Mouse (Mus musculus) heart, embryonic 15.5 days (tissue): ENCODE results near the gene Nr2c1. TPM values are rescaled to one million over a fixed set of nuclear protein-coding genes. Genes with fewer than 3 reads are reported as not detected.

ENCODE experiments used
- ATAC-seq: fragments of 200-750 bp; cut with Nextera tagmentation; replicated peaks from 2 replicates; pipeline ENCODE4 v1.8.0; 2017; ENCODE audit warnings: low read depth, moderate TSS enrichment; ENCODE audit not compliant: insufficient number of reproducible peaks, insufficient read depth, low FRiP score
- H3K27ac ChIP-seq: fragments of 300-500 bp; sonication (generic); 2 replicates; pipeline ENCODE4 v1.5.1; 2015; ENCODE audit warnings: mild to moderate bottlenecking, inconsistent platforms
- H3K27me3 ChIP-seq: fragments of 300-500 bp; sonication (generic); 2 replicates; pipeline ENCODE4 v1.6.1; 2015; ENCODE audit warnings: inconsistent platforms
- H3K36me3 ChIP-seq: fragments of 300-500 bp; sonication (generic); 2 replicates; pipeline ENCODE4 v1.6.1; 2015; ENCODE audit warnings: mild to moderate bottlenecking, inconsistent platforms
- H3K4me1 ChIP-seq: fragments of 300-500 bp; sonication (generic); replicated peaks from 2 replicates; pipeline ENCODE4 v1.6.1; 2015; ENCODE audit warnings: inconsistent platforms
- H3K4me2 ChIP-seq: fragments of 300-500 bp; sonication (generic); 2 replicates; pipeline ENCODE4 v1.6.1; 2015; ENCODE audit warnings: inconsistent platforms, mild to moderate bottlenecking, moderate library complexity
- H3K4me3 ChIP-seq: fragments of 300-500 bp; sonication (generic); 2 replicates; pipeline ENCODE4 v1.5.1; 2015; ENCODE audit warnings: mild to moderate bottlenecking, inconsistent platforms
- H3K9ac ChIP-seq: fragments of 300-500 bp; sonication (generic); 2 replicates; pipeline ENCODE4 v1.6.1; 2015; ENCODE audit warnings: mild to moderate bottlenecking, inconsistent platforms
- H3K9me3 ChIP-seq: fragments of 300-500 bp; sonication (generic); replicated peaks from 2 replicates; pipeline ENCODE4 v1.6.1; 2016; ENCODE audit warnings: inconsistent platforms
- WGBS: fragments of 180-500 bp; shearing (Covaris S2); methylation state at CpG from one replicate; pipeline ENCODE4 v1.1.7; 2015; ENCODE audit warnings: mixed read lengths; 5-methylcytosine and 5-hydroxymethylcytosine counted together
- polyA plus RNA-seq: library from polyadenylated mRNA; unstranded; fragments of >200 nt; fragmentation: Nextera tagmentation; extraction: Ambion mirVana; gene quantifications from 2 replicates; pipeline ENCODE4 v1.2.1, GENCODE M21; 2015

Gene Nr2c1
- polyA plus RNA-seq, 1 experiment from 2014 or later: 4.7 TPM

DNA sequence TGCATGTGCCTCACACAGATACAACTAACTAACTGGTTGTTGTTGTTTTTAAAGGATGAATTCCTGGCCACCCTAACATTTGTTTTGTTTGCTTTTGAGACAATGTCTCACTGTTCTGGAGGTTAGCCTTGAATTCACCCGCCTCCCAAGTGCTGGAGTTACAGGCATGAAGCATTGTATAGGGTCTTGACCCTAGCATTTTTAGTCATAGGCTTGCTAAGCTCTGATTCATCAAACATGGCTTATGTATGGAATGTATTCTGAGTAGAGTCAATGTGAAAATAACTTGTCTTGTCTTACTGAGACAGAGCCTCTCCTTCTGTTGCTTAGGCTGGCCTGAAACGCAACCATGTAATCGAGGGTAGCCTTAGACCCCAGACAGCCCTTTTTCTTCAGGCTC lies 29.9 kb upstream of the Nr2c1 start:
- no peak overlapping the region for H3K4me2 ChIP-seq
- H3K4me3 ChIP-seq: no peak overlapping the region
- H3K36me3 ChIP-seq: no peaks in the 10 kb centered on the region
- H3K9me3 ChIP-seq: no peaks in the 10 kb centered on the region
- 91% methylated on average over 3 of the region's 3 CpGs for WGBS
- H3K4me1 ChIP-seq: peaks cover 17% of the 10 kb centered on the region
- ATAC-seq: no peak
- no peak overlapping the region for H3K27ac ChIP-seq
- no peak overlapping the region for H3K9ac ChIP-seq
- H3K27me3 ChIP-seq: no peaks in the 10 kb centered on the region

- Histone ChIP-seq H3K4me1 (peaks cover 17% of the 10 kb centered on the region), H3K4me2 (no peak overlapping the region), H3K9me3 (no peaks in the 10 kb centered on the region), H3K9ac (no peak overlapping the region), H3K4me3 (no peak overlapping the region), H3K27me3 (no peaks in the 10 kb centered on the region), H3K36me3 (peaks cover 5% of the 10 kb centered on the region), H3K27ac (no peak overlapping the region)
- 75% methylated on average over 7 of the region's 7 CpGs for WGBS
- ATAC-seq: no peak
These were observed 28.8 kb upstream of the Nr2c1 start for GRCm38 (mm10) chr10:94118993-94119392.

DNA sequence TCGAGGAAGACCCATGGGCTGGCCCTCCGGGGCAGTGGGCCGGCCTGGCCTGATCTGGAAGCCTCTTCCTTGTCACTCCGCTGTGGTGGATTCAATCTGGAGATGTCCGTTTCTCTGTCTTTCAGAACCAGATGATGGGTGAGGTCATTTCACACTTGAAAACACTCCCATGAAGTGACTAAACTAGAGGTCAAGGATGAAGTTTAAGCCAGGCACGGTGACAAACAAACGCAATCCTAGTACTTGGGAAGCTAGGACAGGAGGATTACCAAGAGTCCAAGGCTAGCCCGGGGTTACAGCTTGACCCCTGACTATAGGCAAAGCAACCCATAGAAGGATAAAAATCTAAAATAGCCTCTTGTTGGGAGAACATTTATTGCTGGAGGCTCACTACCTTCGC lies 27.1 kb upstream of the Nr2c1 start:
- ATAC-seq: no peak
- Histone ChIP-seq H3K27ac (no peak overlapping the region), H3K36me3 (peaks cover 5% of the 10 kb centered on the region), H3K4me1 (peaks cover 9% of the 10 kb centered on the region), H3K9ac (no peak overlapping the region), H3K27me3 (no peaks in the 10 kb centered on the region), H3K4me3 (no peak overlapping the region), H3K9me3 (no peaks in the 10 kb centered on the region), H3K4me2 (no peak overlapping the region)
- WGBS: 86% methylated on average over 9 of the region's 9 CpGs

DNA sequence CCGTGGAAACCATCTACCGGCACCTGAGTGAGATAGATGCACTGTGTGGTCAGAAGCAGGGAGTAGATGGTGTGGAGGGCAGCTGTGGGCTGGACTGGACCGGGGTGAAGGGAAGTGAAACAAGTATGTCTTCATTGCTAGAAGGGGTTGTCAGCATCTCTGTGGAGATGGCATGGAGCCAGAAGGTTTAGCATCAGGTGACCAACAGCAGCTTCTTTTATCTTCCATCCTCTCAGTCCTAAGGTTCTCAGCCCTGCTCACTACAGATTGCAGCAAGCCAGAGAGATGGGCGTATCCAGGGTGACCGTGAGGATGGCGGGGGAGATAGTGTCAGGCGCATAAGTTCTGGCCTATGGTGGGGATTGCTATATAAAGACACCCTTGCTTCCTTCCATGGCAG lies 25.2 kb upstream of the Nr2c1 start:
- no peak for ATAC-seq
- Histone ChIP-seq H3K27ac (no peak overlapping the region), H3K36me3 (peaks cover 5% of the 10 kb centered on the region), H3K9ac (no peak overlapping the region), H3K4me2 (no peak overlapping the region), H3K4me1 (no peaks in the 10 kb centered on the region), H3K27me3 (no peaks in the 10 kb centered on the region), H3K4me3 (no peak overlapping the region), H3K9me3 (no peaks in the 10 kb centered on the region)
- WGBS: 76% methylated on average over 7 of the region's 7 CpGs

GRCm38 (mm10) chr10:94123581-94123980 lies 24.2 kb upstream of the Nr2c1 start:
- Histone ChIP-seq H3K36me3 (peaks cover 5% of the 10 kb centered on the region), H3K27ac (no peak overlapping the region), H3K27me3 (no peaks in the 10 kb centered on the region), H3K9ac (no peak overlapping the region), H3K4me2 (no peak overlapping the region), H3K9me3 (no peaks in the 10 kb centered on the region), H3K4me1 (no peaks in the 10 kb centered on the region), H3K4me3 (no peak overlapping the region)
- 87% methylated on average over 5 of the region's 5 CpGs for WGBS
- ATAC-seq: no peak

- peaks cover 5% of the 10 kb centered on the region for H3K4me1 ChIP-seq
- WGBS: 85% methylated on average over 5 of the region's 5 CpGs
- no peak overlapping the region for H3K27ac ChIP-seq
- H3K9ac ChIP-seq: no peak overlapping the region
- no peak overlapping the region for H3K4me3 ChIP-seq
- no peaks in the 10 kb centered on the region for H3K27me3 ChIP-seq
- no peak for ATAC-seq
- no peak overlapping the region for H3K4me2 ChIP-seq
- peaks cover 5% of the 10 kb centered on the region for H3K36me3 ChIP-seq
- no peaks in the 10 kb centered on the region for H3K9me3 ChIP-seq
These were observed 23.4 kb upstream of the Nr2c1 start for GRCm38 (mm10) chr10:94124376-94124775.

- ATAC-seq: peak; percentile 85; the same call in 1 of the 2 replicates
- WGBS: 40% methylated on average over 9 of the region's 9 CpGs
These were observed 18.1 kb upstream of the Nr2c1 start for GRCm38 (mm10) chr10:94129680-94130119.

DNA sequence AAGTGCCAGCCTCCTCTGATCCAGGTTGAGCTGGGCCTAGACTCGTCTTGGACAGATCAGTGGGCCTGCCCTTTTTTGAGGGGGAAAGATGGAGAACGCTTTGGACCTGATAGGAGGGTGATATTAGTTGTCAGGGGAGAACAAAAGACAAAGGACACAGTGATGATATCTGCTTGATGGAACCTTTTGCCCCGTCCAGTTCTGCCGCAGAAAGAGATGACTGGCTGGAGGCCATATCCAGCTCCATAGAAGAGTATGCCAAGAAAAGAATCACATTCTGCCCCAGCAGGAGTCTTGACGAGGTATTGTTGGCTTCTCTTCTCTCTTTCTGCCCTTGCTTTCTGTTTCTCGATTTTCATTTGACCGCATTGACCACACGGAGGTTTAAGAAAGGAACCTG lies 14.7 kb upstream of the Nr2c1 start:
- Histone ChIP-seq H3K9me3 (no peaks in the 10 kb centered on the region), H3K27me3 (no peaks in the 10 kb centered on the region), H3K9ac (no peak overlapping the region), H3K27ac (no peak overlapping the region), H3K4me3 (no peak overlapping the region), H3K4me1 (peaks cover 11% of the 10 kb centered on the region), H3K4me2 (no peak overlapping the region), H3K36me3 (no peaks in the 10 kb centered on the region)
- 72% methylated on average over 8 of the region's 8 CpGs for WGBS
- ATAC-seq: no peak

More at GRCm38 (mm10) chr10:94129680-94130119, 18.1 kb upstream of the Nr2c1 start:
- no peak overlapping the region for H3K4me3 ChIP-seq
- no peaks in the 10 kb centered on the region for H3K36me3 ChIP-seq
- peaks cover 11% of the 10 kb centered on the region for H3K4me1 ChIP-seq
- peak overlapping the region; percentile 78 for H3K27ac ChIP-seq
- no peak overlapping the region for H3K9ac ChIP-seq
- H3K4me2 ChIP-seq: 0 out of 2 replicates have a peak overlapping the region, but pooled peaks have one; percentile 18
- no peaks in the 10 kb centered on the region for H3K9me3 ChIP-seq
- no peaks in the 10 kb centered on the region for H3K27me3 ChIP-seq

DNA sequence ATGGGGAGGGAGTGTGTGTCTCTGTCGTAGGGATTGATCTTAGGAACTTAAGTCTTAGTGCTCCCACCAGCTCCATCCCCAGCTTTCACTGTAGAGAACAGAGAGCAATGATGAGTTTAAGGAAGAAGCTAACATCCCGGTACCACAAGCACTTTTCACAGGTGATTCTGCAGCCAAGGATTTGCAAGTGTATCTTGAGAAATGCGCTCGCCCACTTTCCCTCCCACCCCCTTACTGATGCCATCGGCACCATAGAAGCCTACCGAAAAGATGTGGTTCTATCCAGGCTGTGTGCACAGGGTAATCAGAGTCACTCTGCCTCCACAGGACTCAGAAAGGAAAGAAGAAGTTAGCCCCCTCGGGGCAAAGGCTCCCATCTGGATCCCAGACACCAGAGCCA lies 14.1 kb upstream of the Nr2c1 start:
- WGBS: 88% methylated on average over 7 of the region's 7 CpGs
- no peak for ATAC-seq
- H3K27ac ChIP-seq: no peak overlapping the region
- no peaks in the 10 kb centered on the region for H3K36me3 ChIP-seq
- no peak overlapping the region for H3K4me3 ChIP-seq
- H3K9ac ChIP-seq: no peak overlapping the region
- no peaks in the 10 kb centered on the region for H3K27me3 ChIP-seq
- no peaks in the 10 kb centered on the region for H3K9me3 ChIP-seq
- H3K4me1 ChIP-seq: peaks cover 11% of the 10 kb centered on the region
- H3K4me2 ChIP-seq: no peak overlapping the region

- peaks cover 4% of the 10 kb centered on the region for H3K4me1 ChIP-seq
- no peaks in the 10 kb centered on the region for H3K9me3 ChIP-seq
- 91% methylated on average over 12 of the region's 12 CpGs for WGBS
- no peak overlapping the region for H3K4me3 ChIP-seq
- H3K4me2 ChIP-seq: no peak overlapping the region
- ATAC-seq: no peak
- no peak overlapping the region for H3K27ac ChIP-seq
- H3K27me3 ChIP-seq: no peaks in the 10 kb centered on the region
- H3K9ac ChIP-seq: no peak overlapping the region
- H3K36me3 ChIP-seq: no peaks in the 10 kb centered on the region
These were observed 13.1 kb upstream of the Nr2c1 start for GRCm38 (mm10) chr10:94134535-94135390.

GRCm38 (mm10) chr10:94138890-94139482 lies 8.8 kb upstream of the Nr2c1 start:
- Histone ChIP-seq H3K4me1 (no peaks in the 10 kb centered on the region), H3K4me2 (no peak overlapping the region), H3K4me3 (no peak overlapping the region), H3K27ac (no peak overlapping the region), H3K36me3 (no peaks in the 10 kb centered on the region), H3K9me3 (no peaks in the 10 kb centered on the region), H3K9ac (no peak overlapping the region), H3K27me3 (no peaks in the 10 kb centered on the region)
- 83% methylated on average over 10 of the region's 10 CpGs for WGBS
- ATAC-seq: no peak
